Mouse (Mus musculus): ENCODE data around the gene Rpl38. TPM values are rescaled to one million over a fixed set of nuclear protein-coding genes. Genes with fewer than 3 reads are reported as not detected.
"Not testable (repeated sequence)": the region's sequence is repeated elsewhere in the genome, so short reads cannot be mapped to it uniquely, and the experiment has no call there.

The Rpl38 gene
- polyA plus RNA-seq, 1 experiment from 2014 or later: 640 TPM

- no peaks in the 10 kb centered on the region for H3K9me3 ChIP-seq
- H3K4me2 ChIP-seq: no peak overlapping the region
- H3K36me3 ChIP-seq (replicated peaks): peaks cover 23% of the 10 kb centered on the region
- no peak for ATAC-seq (replicated peaks)
- 81% methylated on average over 2 of the region's 2 CpGs for whole genome bisulfite sequencing
- no peak overlapping the region for H3K9ac ChIP-seq
- H3K4me3 ChIP-seq: no peak overlapping the region
- H3K4me1 ChIP-seq: peaks cover 40% of the 10 kb centered on the region
- no peak overlapping the region for H3K27ac ChIP-seq
- peaks cover 5% of the 10 kb centered on the region; the same call in 1 of the 2 replicates for H3K27me3 ChIP-seq (replicated peaks)
Observed at GRCm38 (mm10) chr11:114673719-114674050, 5.4 kb downstream of the Rpl38 start.

GRCm38 (mm10) chr11:114674180-114674579 lies 5.9 kb downstream of the Rpl38 start:
- peaks cover 40% of the 10 kb centered on the region for H3K4me1 ChIP-seq
- H3K36me3 ChIP-seq (replicated peaks): peaks cover 23% of the 10 kb centered on the region
- no peak overlapping the region for H3K4me3 ChIP-seq
- H3K27ac ChIP-seq: no peak overlapping the region
- H3K27me3 ChIP-seq (replicated peaks): peaks cover 5% of the 10 kb centered on the region; the same call in 1 of the 2 replicates
- WGBS: 50% methylated on average over 8 of the region's 8 CpGs
- H3K9ac ChIP-seq: no peak overlapping the region
- H3K4me2 ChIP-seq: no peak overlapping the region
- no peaks in the 10 kb centered on the region for H3K9me3 ChIP-seq
- ATAC-seq (replicated peaks): no peak

- H3K4me3 ChIP-seq; H3K27ac ChIP-seq; H3K27me3 ChIP-seq (replicated peaks); H3K9ac ChIP-seq; H3K9me3 ChIP-seq; ATAC-seq (replicated peaks): not testable (repeated sequence)
- Histone ChIP-seq H3K4me1 (peaks cover 33% of the 10 kb centered on the region), H3K4me2 (peak overlapping the region; percentile 73), H3K36me3 (replicated peaks) (peaks cover 23% of the 10 kb centered on the region)
- WGBS: 88% methylated on average over 2 of the region's 3 CpGs
Observed at GRCm38 (mm10) chr11:114674796-114675195, 6.5 kb downstream of the Rpl38 start.

DNA sequence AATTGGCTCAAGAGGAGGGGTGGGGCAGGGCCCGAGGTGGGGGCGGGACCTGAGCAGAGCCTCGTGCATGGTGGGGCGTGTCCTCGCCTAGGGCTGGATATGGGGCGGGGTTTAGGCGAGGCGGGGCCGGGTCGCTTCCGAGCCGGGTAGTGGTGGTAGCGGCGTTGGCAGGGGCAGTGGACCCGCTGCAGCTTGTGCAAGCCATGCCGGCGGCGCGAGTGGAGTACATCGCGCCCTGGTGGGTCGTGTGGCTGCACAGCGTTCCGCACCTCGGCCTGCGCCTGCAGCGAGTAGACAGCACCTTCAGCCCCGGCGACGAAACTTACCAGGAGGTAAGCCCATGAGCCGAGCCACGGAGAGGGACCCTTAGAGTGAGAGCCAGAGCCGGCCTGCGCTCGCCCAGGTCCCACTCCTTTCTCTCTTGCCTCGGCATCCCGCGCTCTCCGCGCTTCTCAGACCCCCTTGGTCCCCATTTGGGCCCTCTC lies 7.1 kb downstream of the Rpl38 start, which contains the start of gene Ttyh2:
Gene Ttyh2, plus strand, starts transcription at position 91 of the 485 bp plus-strand sequence.
- peak; percentile 65 for ATAC-seq (replicated peaks)
- Histone ChIP-seq H3K9ac (peak within 1 kb of the TSS; percentile 45), H3K9me3 (no peaks in the 10 kb centered on the region), H3K4me3 (peak within 1 kb of the TSS; percentile 45), H3K36me3 (replicated peaks) (peaks cover 23% of the 10 kb centered on the region), H3K27ac (peak within 1 kb of the TSS; percentile 34; the same call in 1 of the 2 replicates), H3K4me2 (peak within 1 kb of the TSS; percentile 73), H3K27me3 (replicated peaks) (peaks cover 5% of the 10 kb centered on the region; the same call in 1 of the 2 replicates), H3K4me1 (peaks cover 28% of the 10 kb centered on the region)
- WGBS: under 1% methylated on average over 39 of the region's 40 CpGs

DNA sequence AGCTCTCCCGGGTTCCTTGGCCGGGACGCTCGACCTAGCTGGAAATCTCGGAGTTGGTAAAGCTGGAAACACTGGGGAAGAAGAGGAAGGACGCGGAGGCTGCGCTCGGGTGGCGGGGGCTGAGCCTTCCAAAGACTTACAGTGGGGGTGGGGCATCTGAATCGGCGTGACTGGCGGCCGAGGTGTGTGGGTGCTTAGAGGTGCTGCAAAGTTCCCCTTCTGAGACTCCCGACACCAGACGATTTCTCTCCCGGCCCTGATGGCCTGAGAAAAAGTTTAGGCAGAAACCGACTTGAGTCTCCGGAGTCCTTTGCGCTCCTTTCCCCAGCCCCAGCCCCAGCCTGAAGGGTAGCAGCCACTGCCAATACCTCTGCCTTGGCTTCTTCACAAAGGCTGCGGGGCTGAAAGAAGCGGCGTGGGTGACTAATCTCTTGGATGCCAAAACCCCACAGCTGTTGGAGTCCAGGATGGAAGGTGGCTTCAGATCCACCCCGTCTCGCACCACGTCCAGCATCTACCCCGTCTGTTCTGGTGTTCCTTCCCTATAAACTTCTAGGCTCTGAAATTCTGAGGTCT lies 7.6 kb downstream of the Rpl38 start:
- H3K9me3 ChIP-seq: no peaks in the 10 kb centered on the region
- peaks cover 5% of the 10 kb centered on the region; the same call in 1 of the 2 replicates for H3K27me3 ChIP-seq (replicated peaks)
- peak overlapping the region; percentile 34; the same call in 1 of the 2 replicates for H3K27ac ChIP-seq
- WGBS: 2% methylated on average over 27 of the region's 27 CpGs
- ATAC-seq (replicated peaks): no peak
- peaks cover 23% of the 10 kb centered on the region for H3K4me1 ChIP-seq
- H3K4me3 ChIP-seq: peak overlapping the region; percentile 45
- H3K9ac ChIP-seq: peak overlapping the region; percentile 45
- peaks cover 22% of the 10 kb centered on the region for H3K36me3 ChIP-seq (replicated peaks)
- peak overlapping the region; percentile 73 for H3K4me2 ChIP-seq

- H3K4me3 ChIP-seq: peak overlapping the region; percentile 45
- no peak for ATAC-seq (replicated peaks)
- peaks cover 21% of the 10 kb centered on the region for H3K4me1 ChIP-seq
- peak overlapping the region; percentile 73 for H3K4me2 ChIP-seq
- 8% methylated on average over 14 of the region's 14 CpGs for WGBS
- H3K36me3 ChIP-seq (replicated peaks): peaks cover 17% of the 10 kb centered on the region
- H3K27ac ChIP-seq: no peak overlapping the region
- H3K27me3 ChIP-seq (replicated peaks): peaks cover 5% of the 10 kb centered on the region; the same call in 1 of the 2 replicates
- no peak overlapping the region; the same call in 1 of the 2 replicates for H3K9ac ChIP-seq
- no peaks in the 10 kb centered on the region for H3K9me3 ChIP-seq
Observed at GRCm38 (mm10) chr11:114676431-114676830, 8.1 kb downstream of the Rpl38 start.

DNA sequence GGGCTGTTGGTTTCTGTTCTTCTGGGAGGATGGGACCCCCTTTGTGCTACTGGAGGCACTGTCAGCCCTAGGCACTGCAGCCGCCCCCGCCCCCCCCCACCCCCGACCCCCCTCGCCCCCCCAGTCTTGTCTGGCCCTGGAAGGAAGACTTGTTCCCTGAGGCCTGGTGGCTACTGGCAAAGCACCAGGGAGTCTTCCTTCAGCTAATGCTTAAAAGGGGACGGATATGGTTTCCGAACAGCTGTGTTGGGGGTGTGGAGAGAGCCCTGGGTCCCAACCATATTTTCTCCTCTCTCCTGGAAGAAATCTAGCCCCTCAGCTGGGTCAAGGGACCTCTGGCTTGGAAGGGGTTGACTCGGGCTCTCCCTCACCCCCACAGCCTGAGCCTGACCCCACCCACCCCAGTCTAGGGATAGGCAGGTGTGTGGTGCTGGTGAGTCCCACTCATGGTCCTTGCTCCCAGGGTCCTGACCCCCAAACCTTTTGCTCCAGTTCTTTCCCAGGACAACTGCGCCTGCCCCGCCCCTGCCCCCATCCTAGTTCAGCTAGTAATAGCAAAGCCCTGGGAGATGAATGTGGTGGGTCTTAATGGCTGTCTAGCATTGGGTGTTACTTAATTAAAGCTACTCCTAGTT lies 8.7 kb downstream of the Rpl38 start:
- peaks cover 5% of the 10 kb centered on the region; the same call in 1 of the 2 replicates for H3K27me3 ChIP-seq (replicated peaks)
- H3K36me3 ChIP-seq (replicated peaks): peaks cover 15% of the 10 kb centered on the region
- H3K9ac ChIP-seq: no peak overlapping the region
- peaks cover 21% of the 10 kb centered on the region for H3K4me1 ChIP-seq
- H3K4me2 ChIP-seq: peak overlapping the region; percentile 73
- peak overlapping the region; percentile 45; the same call in 1 of the 2 replicates for H3K4me3 ChIP-seq
- H3K27ac ChIP-seq: no peak overlapping the region
- H3K9me3 ChIP-seq: no peaks in the 10 kb centered on the region
- no peak for ATAC-seq (replicated peaks)
- 40% methylated on average over 9 of the region's 9 CpGs for WGBS

DNA sequence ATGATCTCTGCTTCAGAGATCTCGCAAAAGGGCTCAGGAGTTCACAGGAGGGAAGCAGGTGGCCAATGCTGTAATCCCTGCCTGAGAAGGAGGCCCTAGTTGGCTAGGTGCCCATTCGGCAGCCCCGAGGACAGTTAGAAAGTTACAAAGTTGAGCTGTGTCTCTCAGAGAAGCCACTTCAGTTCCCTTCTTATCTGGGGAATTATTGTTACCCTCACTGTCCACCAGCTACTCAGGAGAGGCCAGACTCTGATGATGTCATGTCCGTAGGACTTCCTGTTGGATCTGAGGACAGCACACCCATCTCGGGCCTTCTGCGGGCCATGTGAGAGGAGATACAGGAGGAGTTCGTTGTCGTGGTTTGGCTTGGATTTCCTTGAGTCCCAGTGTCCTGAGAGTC lies 11.3 kb downstream of the Rpl38 start:
- H3K4me1 ChIP-seq: peaks cover 17% of the 10 kb centered on the region
- H3K27me3 ChIP-seq (replicated peaks): peaks cover 5% of the 10 kb centered on the region; the same call in 1 of the 2 replicates
- H3K4me2 ChIP-seq: no peak overlapping the region
- no peak overlapping the region for H3K9ac ChIP-seq
- WGBS: 77% methylated on average over 8 of the region's 8 CpGs
- H3K36me3 ChIP-seq (replicated peaks): no peaks in the 10 kb centered on the region
- H3K4me3 ChIP-seq: no peak overlapping the region
- H3K9me3 ChIP-seq: no peaks in the 10 kb centered on the region
- H3K27ac ChIP-seq: no peak overlapping the region
- no peak for ATAC-seq (replicated peaks)

DNA sequence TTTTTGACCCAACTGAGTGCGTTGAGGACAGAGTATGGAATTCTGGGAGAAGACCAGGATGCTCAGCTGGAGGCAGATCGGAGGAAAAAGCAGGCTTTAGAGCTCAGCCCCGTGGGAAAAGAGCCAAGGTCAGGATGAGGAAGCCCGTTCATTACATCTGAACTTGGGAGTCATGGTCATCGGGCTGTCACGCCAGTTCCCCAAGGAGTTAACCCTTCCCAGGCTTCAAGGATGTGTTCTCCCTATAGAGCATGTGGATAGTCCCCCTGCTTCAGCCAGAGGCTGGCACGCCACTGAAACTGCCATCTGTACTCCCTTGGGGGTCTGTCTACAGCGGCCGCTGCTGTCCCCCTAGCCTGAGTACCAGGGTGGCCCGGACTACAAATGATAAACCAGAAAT lies 12.0 kb downstream of the Rpl38 start:
- peaks cover 14% of the 10 kb centered on the region for H3K4me1 ChIP-seq
- no peaks in the 10 kb centered on the region for H3K9me3 ChIP-seq
- WGBS: 50% methylated on average over 10 of the region's 10 CpGs
- H3K9ac ChIP-seq: no peak overlapping the region
- no peaks in the 10 kb centered on the region for H3K36me3 ChIP-seq (replicated peaks)
- ATAC-seq (replicated peaks): no peak
- H3K27ac ChIP-seq: no peak overlapping the region
- H3K4me2 ChIP-seq: no peak overlapping the region
- peaks cover 5% of the 10 kb centered on the region; the same call in 1 of the 2 replicates for H3K27me3 ChIP-seq (replicated peaks)
- H3K4me3 ChIP-seq: no peak overlapping the region

DNA sequence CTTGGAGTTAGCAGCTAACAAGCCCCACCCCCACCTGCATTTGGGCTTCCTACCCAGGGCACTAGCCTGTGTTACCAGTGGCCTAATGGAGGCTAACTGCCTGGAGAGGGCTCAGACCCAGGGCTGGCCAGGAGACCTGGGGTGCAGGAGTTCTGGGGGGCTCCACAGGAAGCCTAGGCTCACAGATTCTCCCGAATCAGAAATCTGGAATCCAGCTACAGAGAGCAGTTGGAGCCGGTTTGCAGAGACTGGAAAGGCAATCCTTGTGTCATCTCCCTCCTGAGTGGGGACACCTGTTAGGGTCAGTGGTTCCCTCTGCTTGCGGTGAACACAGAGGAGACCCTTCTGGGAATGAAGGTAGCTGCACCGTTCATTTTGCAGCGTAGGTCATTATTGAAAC lies 12.7 kb downstream of the Rpl38 start:
- H3K9ac ChIP-seq: no peak overlapping the region
- no peak overlapping the region for H3K4me3 ChIP-seq
- peaks cover 6% of the 10 kb centered on the region for H3K4me1 ChIP-seq
- no peaks in the 10 kb centered on the region for H3K9me3 ChIP-seq
- ATAC-seq (replicated peaks): no peak
- no peak overlapping the region for H3K4me2 ChIP-seq
- no peak overlapping the region for H3K27ac ChIP-seq
- 50% methylated on average over 5 of the region's 5 CpGs for WGBS
- no peaks in the 10 kb centered on the region for H3K36me3 ChIP-seq (replicated peaks)
- H3K27me3 ChIP-seq (replicated peaks): peaks cover 5% of the 10 kb centered on the region; the same call in 1 of the 2 replicates

GRCm38 (mm10) chr11:114682321-114682900 lies 14.1 kb downstream of the Rpl38 start:
- ATAC-seq (replicated peaks): no peak
- Histone ChIP-seq H3K27ac (no peak overlapping the region), H3K4me2 (no peak overlapping the region), H3K4me3 (no peak overlapping the region), H3K27me3 (replicated peaks) (no peaks in the 10 kb centered on the region), H3K9me3 (no peaks in the 10 kb centered on the region), H3K9ac (no peak overlapping the region), H3K36me3 (replicated peaks) (no peaks in the 10 kb centered on the region), H3K4me1 (no peaks in the 10 kb centered on the region)
- 95% methylated on average over 13 of the region's 13 CpGs for WGBS

- no peak overlapping the region for H3K27ac ChIP-seq
- WGBS: 78% methylated on average over 10 of the region's 10 CpGs
- no peaks in the 10 kb centered on the region for H3K4me1 ChIP-seq
- H3K36me3 ChIP-seq (replicated peaks): no peaks in the 10 kb centered on the region
- no peaks in the 10 kb centered on the region for H3K9me3 ChIP-seq
- H3K4me2 ChIP-seq: no peak overlapping the region
- no peaks in the 10 kb centered on the region for H3K27me3 ChIP-seq (replicated peaks)
- ATAC-seq (replicated peaks): no peak
- H3K4me3 ChIP-seq: no peak overlapping the region
- H3K9ac ChIP-seq: no peak overlapping the region
Observed at GRCm38 (mm10) chr11:114683029-114683721, 14.9 kb downstream of the Rpl38 start.
